Mouse (Mus musculus) hindbrain, embryonic 13.5 days (tissue): Measurements from ENCODE around the gene Prpf40a. TPM values are rescaled to one million over a fixed set of nuclear protein-coding genes. Genes with fewer than 3 reads are reported as not detected.

ENCODE experiments used
- ATAC-seq: fragments of 200-750 bp; cut with Nextera tagmentation; 2 replicates; pipeline ENCODE4 v1.8.0; 2017; ENCODE audit warnings: moderate TSS enrichment; ENCODE audit not compliant: low FRiP score
- H3K27ac ChIP-seq: fragments of 300-500 bp; sonication (generic); 2 replicates; pipeline ENCODE4 v1.5.1; 2015; ENCODE audit warnings: inconsistent platforms, mild to moderate bottlenecking, moderate library complexity
- H3K27me3 ChIP-seq: fragments of 300-500 bp; sonication (generic); 2 replicates; pipeline ENCODE4 v1.6.1; 2015; ENCODE audit warnings: mild to moderate bottlenecking, inconsistent platforms
- H3K36me3 ChIP-seq: fragments of 300-500 bp; sonication (generic); 2 replicates; pipeline ENCODE4 v1.6.1; 2015; ENCODE audit warnings: mild to moderate bottlenecking, inconsistent platforms
- H3K4me1 ChIP-seq: fragments of 300-500 bp; sonication (generic); replicated peaks from 2 replicates; pipeline ENCODE4 v1.6.1; 2015; ENCODE audit warnings: inconsistent platforms
- H3K4me2 ChIP-seq: fragments of 300-500 bp; sonication (generic); 2 replicates; pipeline ENCODE4 v1.6.1; 2015; ENCODE audit warnings: inconsistent platforms, mild to moderate bottlenecking, moderate library complexity
- H3K4me3 ChIP-seq: fragments of 300-500 bp; sonication (generic); 2 replicates; pipeline ENCODE4 v1.5.1; 2015; ENCODE audit warnings: mild to moderate bottlenecking, inconsistent platforms
- H3K9ac ChIP-seq: fragments of 300-500 bp; sonication (generic); 2 replicates; pipeline ENCODE4 v1.6.1; 2015; ENCODE audit warnings: mild to moderate bottlenecking, inconsistent platforms
- H3K9me3 ChIP-seq: fragments of 300-500 bp; sonication (generic); 2 replicates; pipeline ENCODE4 v1.6.1; 2016; ENCODE audit warnings: inconsistent platforms
- WGBS: fragments of 180-500 bp; shearing (Covaris S2); methylation state at CpG from one replicate; pipeline ENCODE4 v1.1.7; 2015; 5-methylcytosine and 5-hydroxymethylcytosine counted together
- polyA plus RNA-seq: library from polyadenylated mRNA; unstranded; fragments of >200 nt; fragmentation: Nextera tagmentation; extraction: Ambion mirVana; gene quantifications from 2 replicates; pipeline ENCODE4 v1.2.1, GENCODE M21; 2015

The Prpf40a gene
- 133 TPM in 2 replicates for polyA plus RNA-seq

DNA sequence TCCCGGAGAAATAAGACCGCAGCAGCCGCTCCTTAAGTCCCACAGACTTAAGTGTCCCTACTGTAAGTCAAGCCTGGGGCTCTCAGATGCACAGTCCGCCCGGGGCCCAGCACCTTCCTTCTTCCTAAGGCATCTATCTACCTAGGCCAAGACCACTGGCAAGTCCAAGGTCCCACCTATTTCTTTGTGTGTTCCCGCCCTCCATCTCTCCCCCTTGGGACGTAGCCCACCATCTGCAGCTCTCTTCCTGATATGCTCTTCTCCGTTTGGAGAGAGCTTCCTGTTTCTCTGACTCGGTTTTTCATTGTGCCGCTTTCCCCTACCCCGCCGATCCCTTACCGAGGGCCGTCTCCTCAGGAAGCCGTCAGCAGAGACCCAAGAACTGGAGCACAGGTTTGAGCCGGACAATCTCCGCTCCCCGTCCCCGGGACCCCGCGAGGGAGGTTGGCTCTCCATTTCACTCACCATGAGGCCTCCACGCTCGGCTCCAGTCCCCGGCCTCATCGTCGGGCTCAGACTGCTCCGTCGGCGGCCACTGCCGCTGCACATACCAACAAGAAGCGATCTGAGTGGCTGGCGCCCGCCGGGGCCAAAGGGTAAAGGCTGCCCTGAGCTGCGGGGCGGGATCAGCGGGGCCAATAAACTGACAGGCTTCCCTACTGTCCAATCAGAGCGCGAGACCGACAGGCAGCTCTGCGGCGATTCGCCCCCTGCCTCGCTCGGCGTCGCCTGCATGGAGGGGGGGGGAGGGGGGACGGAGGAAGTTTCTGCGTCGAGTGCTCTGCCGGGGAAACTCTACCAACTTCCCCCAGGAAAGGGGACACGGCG lies at the start of gene Prpf40a:
Gene Prpf40a, minus strand, starts transcription at position 601 of the 828 bp plus-strand sequence.
- peak; percentile 97 for ATAC-seq
- peaks cover 24% of the 10 kb centered on the region for H3K4me1 ChIP-seq
- H3K27ac ChIP-seq = peak within 1 kb of the TSS; percentile 96
- H3K27me3 ChIP-seq = no peaks in the 10 kb centered on the region
- H3K9ac ChIP-seq = peak within 1 kb of the TSS; percentile 85
- H3K9me3 ChIP-seq = no peaks in the 10 kb centered on the region
- peak within 1 kb of the TSS; percentile 79 for H3K4me3 ChIP-seq
- H3K4me2 ChIP-seq = peak within 1 kb of the TSS; percentile 78
- under 1% methylated on average over 53 of the region's 53 CpGs for WGBS
- H3K36me3 ChIP-seq = peaks cover 12% of the 10 kb centered on the region

DNA sequence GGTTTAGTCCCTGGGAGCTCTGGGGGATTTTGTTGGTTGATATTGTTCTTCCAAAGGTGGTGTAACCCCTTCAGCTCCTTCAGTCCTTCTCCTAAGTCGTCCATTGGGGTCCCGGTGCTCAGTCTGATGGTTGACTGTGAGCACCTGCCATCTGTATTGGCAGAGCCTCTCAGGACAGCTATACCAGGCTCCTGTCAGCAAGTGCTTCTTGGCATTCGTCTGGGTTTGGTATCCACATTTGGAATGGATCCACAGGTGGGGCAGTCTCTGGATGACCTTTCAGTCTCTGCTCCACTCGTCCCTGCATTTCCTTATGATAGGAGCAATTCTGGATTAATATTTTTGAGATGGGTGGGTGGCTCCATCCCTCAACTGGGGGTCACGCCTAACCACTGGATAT lies 31.2 kb upstream of the Prpf40a start:
- H3K4me3 ChIP-seq = no peak overlapping the region
- no peak for ATAC-seq
- 94% methylated on average over 5 of the region's 5 CpGs for WGBS

DNA sequence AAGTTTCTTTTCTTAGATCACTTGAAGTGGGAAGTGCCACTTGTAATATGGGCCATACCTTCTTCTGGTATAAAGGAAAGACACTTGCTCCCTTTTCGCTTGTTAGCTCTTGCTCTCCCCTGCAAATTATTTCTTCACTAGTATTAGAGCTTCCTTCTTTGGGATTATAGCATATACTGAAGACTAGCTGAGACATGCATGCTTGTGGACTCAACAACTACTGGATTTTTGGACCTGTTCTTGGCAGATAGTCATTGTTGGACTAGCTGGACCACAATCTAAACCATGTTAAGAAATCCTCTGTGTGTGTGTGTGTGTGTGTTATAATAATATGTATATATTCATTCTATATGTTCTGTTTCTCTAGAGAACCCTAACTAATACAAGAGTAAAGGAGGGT lies 22.4 kb upstream of the Prpf40a start:
- peaks cover 36% of the 10 kb centered on the region for H3K36me3 ChIP-seq
- no peak overlapping the region for H3K4me3 ChIP-seq
- H3K27ac ChIP-seq = no peak overlapping the region
- ATAC-seq = no peak
- no peaks in the 10 kb centered on the region for H3K4me1 ChIP-seq
- no peak overlapping the region for H3K9ac ChIP-seq
- no peaks in the 10 kb centered on the region for H3K27me3 ChIP-seq
- no peaks in the 10 kb centered on the region for H3K9me3 ChIP-seq
- WGBS = 93% methylated on average over 1 of the region's 1 CpGs
- no peak overlapping the region for H3K4me2 ChIP-seq

More for the DNA sequence above, 31.2 kb upstream of the Prpf40a start:
- Histone ChIP-seq H3K4me1 (no peaks in the 10 kb centered on the region), H3K9ac (no peak overlapping the region), H3K27ac (no peak overlapping the region), H3K27me3 (no peaks in the 10 kb centered on the region), H3K36me3 (peaks cover 31% of the 10 kb centered on the region), H3K9me3 (peaks cover 2% of the 10 kb centered on the region; the same call in 1 of the 2 replicates), H3K4me2 (no peak overlapping the region)

DNA sequence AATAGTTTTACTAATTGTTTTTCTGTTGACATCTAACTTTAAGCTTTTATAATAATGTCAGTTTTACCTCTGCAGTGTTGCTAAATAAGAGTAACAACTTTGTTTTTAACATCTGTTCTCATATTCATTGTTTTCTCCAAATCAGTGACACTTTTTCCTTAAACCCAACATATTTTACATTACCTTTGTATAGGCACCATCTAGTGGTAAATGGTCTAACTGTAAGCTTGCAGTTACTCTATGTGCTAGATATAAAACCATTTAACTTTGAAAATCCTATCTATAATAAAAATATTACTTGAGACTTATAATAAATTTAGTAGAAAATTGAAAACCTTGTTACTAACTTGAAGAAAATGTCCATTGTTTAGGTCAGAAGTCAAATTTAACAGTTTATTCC lies 15.7 kb upstream of the Prpf40a start:
- Histone ChIP-seq H3K4me1 (no peaks in the 10 kb centered on the region), H3K9ac (no peak overlapping the region), H3K27ac (no peak overlapping the region), H3K36me3 (peaks cover 10% of the 10 kb centered on the region), H3K9me3 (no peaks in the 10 kb centered on the region), H3K27me3 (no peaks in the 10 kb centered on the region), H3K4me3 (no peak overlapping the region), H3K4me2 (no peak overlapping the region)
- ATAC-seq = no peak

DNA sequence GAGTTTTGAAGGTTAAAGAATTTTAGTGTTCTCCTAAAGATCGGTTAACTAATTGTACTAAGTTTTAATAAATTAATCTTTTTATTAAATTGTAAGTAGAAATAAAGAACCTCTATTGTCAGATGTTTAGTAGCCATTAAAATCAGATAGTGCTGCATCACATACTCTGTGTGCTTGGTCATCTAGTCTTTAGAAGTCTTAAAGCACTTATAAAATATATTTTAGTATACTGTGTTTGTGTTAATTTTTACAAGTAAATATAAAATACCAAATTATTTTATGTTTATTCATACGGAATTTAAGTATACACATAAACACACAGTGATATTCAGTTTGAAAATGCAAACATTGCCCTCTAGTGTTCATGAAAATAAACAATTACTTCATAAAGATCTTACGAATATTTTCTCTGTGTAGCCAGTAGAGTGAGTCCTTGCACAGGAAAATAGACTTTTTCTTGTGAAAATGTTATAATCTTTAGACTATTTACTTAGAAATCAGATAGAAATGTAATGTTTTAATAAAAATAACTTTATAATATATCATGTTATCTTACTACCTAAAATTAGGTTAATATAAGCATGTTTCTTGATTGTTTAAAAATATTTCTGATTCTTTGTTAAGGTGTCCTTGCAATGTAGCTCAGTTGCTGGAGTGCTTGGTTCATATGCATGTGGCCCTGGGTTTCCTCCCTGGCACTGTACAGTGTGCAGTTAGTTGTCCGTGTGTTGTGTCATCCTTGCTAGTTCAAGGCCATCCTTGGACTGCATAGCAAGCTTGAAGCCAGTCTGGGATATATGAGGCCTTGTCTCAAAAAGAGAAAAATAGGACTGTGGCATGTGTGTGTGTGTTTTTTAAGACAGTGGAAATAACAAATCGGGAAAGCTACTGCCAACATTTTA lies 13.5 kb upstream of the Prpf40a start:
- H3K36me3 ChIP-seq = peaks cover 13% of the 10 kb centered on the region; the same call in 1 of the 2 replicates
- WGBS = 76% methylated on average over 5 of the region's 5 CpGs
- no peaks in the 10 kb centered on the region for H3K9me3 ChIP-seq
- H3K27me3 ChIP-seq = no peaks in the 10 kb centered on the region
- no peaks in the 10 kb centered on the region for H3K4me1 ChIP-seq
- peak; percentile 71; the same call in 1 of the 2 replicates for ATAC-seq
- no peak overlapping the region for H3K9ac ChIP-seq
- no peak overlapping the region for H3K27ac ChIP-seq
- H3K4me3 ChIP-seq = no peak overlapping the region
- H3K4me2 ChIP-seq = no peak overlapping the region

DNA sequence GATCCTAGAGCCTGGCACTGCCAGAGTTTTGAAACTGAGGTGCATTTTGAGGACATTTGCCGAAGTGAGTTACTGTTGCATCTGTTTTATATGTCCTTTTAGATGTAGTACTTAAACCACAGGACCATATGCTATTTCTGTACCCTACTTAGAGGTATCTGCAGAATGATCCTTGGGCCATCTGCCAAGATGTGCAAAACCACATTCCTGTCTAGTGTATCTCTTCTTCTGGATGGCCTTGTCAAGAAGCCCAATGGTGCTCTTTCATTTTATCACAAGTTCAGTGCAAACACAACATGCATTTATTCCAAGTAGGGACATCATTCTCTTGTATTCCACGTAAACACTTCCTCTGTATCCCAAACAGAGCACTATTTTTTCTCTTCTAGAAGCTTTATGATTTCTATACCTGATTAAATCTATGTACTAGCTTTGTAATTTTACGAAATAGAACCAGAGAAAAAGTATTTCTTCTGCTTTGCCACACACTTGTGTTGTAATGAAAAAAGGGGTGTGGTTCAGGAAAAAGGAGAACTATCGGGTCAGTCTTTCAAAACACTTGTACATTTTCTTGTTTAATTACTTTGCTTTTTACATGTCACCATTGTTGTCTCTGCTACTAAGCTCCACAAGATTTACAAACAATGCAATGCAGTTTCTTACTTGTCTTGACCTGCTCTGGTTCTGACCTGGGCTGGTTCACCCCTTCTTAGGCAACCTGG lies 9.2 kb upstream of the Prpf40a start:
- Histone ChIP-seq H3K27ac (no peak overlapping the region), H3K4me3 (no peak overlapping the region), H3K4me1 (no peaks in the 10 kb centered on the region), H3K4me2 (no peak overlapping the region), H3K9ac (no peak overlapping the region), H3K27me3 (no peaks in the 10 kb centered on the region), H3K9me3 (no peaks in the 10 kb centered on the region), H3K36me3 (peaks cover 27% of the 10 kb centered on the region)
- 95% methylated on average over 4 of the region's 4 CpGs for WGBS
- ATAC-seq = no peak

DNA sequence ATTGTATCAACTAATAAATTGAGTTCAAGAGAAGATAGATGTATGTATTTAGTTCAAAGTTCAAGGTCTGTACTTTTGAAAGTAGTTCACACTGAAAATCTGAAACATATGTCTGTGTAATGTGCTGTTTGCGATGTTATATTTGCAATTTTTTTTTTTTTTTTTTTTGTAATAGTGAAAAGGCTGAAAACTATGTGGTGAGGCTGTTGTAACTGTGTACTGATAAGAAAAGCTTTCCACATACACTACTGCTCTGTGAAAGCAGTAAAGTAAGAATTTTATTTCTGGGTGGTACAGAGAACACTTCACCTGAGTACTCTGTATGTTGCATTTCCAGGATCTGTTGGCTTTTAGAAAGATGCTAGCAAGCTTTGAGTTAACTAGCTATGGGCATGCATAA lies 8.1 kb upstream of the Prpf40a start:
- Histone ChIP-seq H3K4me2 (no peak overlapping the region), H3K36me3 (peaks cover 30% of the 10 kb centered on the region), H3K4me3 (no peak overlapping the region), H3K9me3 (no peaks in the 10 kb centered on the region), H3K9ac (no peak overlapping the region), H3K27me3 (no peaks in the 10 kb centered on the region), H3K27ac (no peak overlapping the region), H3K4me1 (peaks cover 4% of the 10 kb centered on the region)
- no peak for ATAC-seq
- 94% methylated on average over 1 of the region's 1 CpGs for WGBS

DNA sequence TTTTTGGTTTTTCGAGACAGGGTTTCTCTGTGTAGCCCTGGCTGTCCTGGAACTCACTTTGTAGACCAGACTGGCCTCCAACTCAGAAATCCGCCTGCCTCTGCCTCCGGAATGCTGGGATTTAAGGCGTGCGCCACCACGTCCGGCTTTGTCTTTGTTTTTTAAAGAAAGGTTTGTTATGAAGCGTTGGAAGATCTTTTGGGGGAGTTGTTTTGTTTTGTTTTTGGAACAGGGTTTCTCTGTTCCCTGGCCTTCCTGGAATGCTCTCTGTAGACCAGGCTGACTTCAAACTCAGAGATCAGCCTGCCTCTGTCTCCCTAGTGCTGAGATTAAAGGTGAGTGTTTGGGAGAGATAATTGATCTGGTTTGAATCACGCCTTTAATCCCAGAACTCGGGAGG lies 5.3 kb upstream of the Prpf40a start:
- Histone ChIP-seq H3K4me3 (no peak overlapping the region), H3K4me1 (peaks cover 14% of the 10 kb centered on the region), H3K27ac (no peak overlapping the region), H3K4me2 (no peak overlapping the region), H3K9me3 (no peaks in the 10 kb centered on the region), H3K9ac (no peak overlapping the region), H3K27me3 (no peaks in the 10 kb centered on the region), H3K36me3 (peaks cover 30% of the 10 kb centered on the region)
- ATAC-seq = no peak
- WGBS = 95% methylated on average over 10 of the region's 10 CpGs

DNA sequence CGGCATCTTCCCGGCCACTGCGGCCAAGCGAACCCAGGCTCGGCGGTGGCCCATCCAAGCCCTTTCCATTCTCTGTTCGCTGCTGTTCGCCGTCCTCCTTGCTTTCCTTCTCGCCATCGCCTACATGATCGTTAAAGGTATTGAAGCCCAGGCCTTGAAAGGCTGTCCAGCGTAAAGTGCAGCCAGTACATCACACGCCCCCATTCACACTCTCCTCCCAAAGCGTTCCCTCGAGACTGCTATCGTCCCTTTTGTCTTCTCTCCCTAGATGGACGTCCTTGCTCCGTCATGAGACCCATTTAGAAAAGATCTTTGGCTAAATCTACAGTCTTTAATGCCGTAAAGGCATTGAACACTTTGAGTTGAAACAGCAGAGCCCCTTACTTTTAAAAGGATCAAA lies 1.3 kb upstream of the Prpf40a start:
- Histone ChIP-seq H3K27me3 (no peaks in the 10 kb centered on the region), H3K27ac (peak overlapping the region; percentile 96), H3K4me1 (peaks cover 24% of the 10 kb centered on the region), H3K36me3 (peaks cover 21% of the 10 kb centered on the region), H3K4me2 (peak overlapping the region; percentile 78), H3K9me3 (no peaks in the 10 kb centered on the region), H3K4me3 (peak overlapping the region; percentile 79), H3K9ac (peak overlapping the region; percentile 85)
- ATAC-seq = peak; percentile 2
- under 1% methylated on average over 20 of the region's 20 CpGs for WGBS

DNA sequence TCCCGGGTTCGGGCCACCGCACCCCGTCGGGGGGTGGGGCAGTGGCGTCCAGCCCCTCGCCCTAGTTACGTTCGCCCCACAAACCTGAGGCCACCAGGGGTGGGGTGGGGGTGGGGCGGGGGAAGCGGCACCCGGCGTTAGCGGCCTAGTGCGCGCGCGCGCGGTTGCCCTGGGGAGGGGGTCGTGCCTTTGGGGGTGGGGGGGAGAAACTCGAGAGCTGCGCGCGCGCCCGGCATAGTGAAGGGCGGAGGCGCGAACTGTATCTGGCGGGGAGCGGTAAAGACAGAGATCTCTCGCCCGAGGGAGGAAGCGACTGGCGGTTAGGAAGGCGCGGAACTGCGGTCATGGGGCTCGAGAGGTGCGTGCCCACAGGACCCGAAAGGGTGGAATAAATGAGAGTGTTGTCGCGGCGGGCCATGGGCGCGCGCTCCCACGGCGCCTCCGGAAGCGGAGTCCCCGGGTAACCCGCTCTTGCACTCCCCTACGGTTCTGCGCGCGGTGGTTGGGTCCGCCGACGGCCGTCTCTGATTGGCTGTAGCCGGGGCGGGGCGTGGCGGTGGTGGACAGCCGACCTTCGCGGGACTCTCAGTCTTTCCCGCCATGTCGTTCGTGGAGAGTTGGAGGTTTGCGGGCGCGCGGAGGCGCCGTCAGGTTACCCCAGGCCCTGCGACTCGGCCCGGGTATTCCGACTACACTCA lies 588 bp upstream of the Prpf40a start, which contains the start of gene Arl6ip6:
Gene Arl6ip6, plus strand, starts transcription at position 204 of the 698 bp plus-strand sequence.
- Histone ChIP-seq H3K27me3 (no peaks in the 10 kb centered on the region), H3K36me3 (peaks cover 16% of the 10 kb centered on the region), H3K4me2 (peak within 1 kb of the TSS; percentile 78), H3K9ac (peak within 1 kb of the TSS; percentile 85), H3K4me1 (peaks cover 24% of the 10 kb centered on the region), H3K4me3 (peak within 1 kb of the TSS; percentile 79), H3K9me3 (no peaks in the 10 kb centered on the region), H3K27ac (peak within 1 kb of the TSS; percentile 96)
- under 1% methylated on average over 76 of the region's 82 CpGs for WGBS
- peak; percentile 91 for ATAC-seq

DNA sequence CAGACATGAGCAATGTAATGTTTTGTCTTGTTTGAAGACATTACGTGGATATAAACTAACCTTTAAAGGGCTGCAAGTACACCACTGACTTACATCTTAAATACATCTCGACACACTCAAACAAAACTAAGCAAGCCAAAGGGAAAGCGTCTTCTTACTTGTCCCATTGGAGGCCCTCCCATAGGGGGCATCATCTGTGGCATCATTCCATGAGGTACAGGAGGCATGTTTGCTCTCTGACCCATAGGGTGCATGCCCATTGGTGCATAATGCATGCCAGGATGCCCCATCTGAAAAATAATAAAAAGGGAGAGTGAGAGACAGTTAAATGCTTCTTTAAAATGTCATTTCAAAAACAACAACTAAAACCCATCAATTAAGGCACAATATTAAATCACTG lies 1.3 kb downstream of the Prpf40a start:
- Histone ChIP-seq H3K4me2 (peak overlapping the region; percentile 67), H3K9me3 (no peaks in the 10 kb centered on the region), H3K27me3 (no peaks in the 10 kb centered on the region), H3K4me1 (peaks cover 21% of the 10 kb centered on the region), H3K36me3 (peaks cover 3% of the 10 kb centered on the region; the same call in 1 of the 2 replicates), H3K27ac (no peak overlapping the region), H3K4me3 (peak overlapping the region; percentile 79), H3K9ac (0 out of 2 replicates have a peak overlapping the region, but pooled peaks have one; percentile 14)
- WGBS = 64% methylated on average over 3 of the region's 3 CpGs
- ATAC-seq = no peak
